ENCODE assay signal across 8 mouse cellular contexts in genomic region chr2:75669491-75670445, GRCm38 (mm10). TPM values are rescaled to one million over a fixed set of nuclear protein-coding genes. Genes with fewer than 3 reads are reported as not detected.
DNase-seq lines count a peak whose midpoint lies in the region; ATAC-seq and TF ChIP-seq lines count a peak whose summit lies in the region.
"Had no signal": no experiment of that assay in that cellular context is flagged by ENCODE, and none has a peak within 500 bp of the region (broad histone marks: within the 10 kb centered on the region; RNA-seq: fewer than 3 reads in every experiment).

No protein-coding gene starts in this region.

- H3K4me1 ChIP-seq in midbrain, embryonic 12.5 days, result no peaks in the 10 kb centered on the region
- H3K4me1 ChIP-seq in midbrain, embryonic 15.5 days, result no peaks in the 10 kb centered on the region
- H3K4me1 ChIP-seq in forebrain, postnatal 0 days (ENCODE audit: insufficient read depth), result no peaks in the 10 kb centered on the region

- H3K4me2 ChIP-seq in midbrain, embryonic 12.5 days (replicated peaks), result no peak overlapping the region
- H3K4me2 ChIP-seq in midbrain, embryonic 15.5 days, result no peak overlapping the region
- no peak overlapping the region for H3K4me2 ChIP-seq in forebrain, postnatal 0 days (ENCODE audit: low read depth)
- no peak overlapping the region for H3K4me2 ChIP-seq in myocyte (ENCODE audit: low read depth)

- H3K27me3 ChIP-seq in midbrain, embryonic 12.5 days, result no peaks in the 10 kb centered on the region
- H3K27me3 ChIP-seq in midbrain, embryonic 15.5 days (replicated peaks), result no peaks in the 10 kb centered on the region
- H3K27me3 ChIP-seq in forebrain, postnatal 0 days (ENCODE audit: insufficient read depth, low read length), result no peaks in the 10 kb centered on the region
- H3K27me3 ChIP-seq in myocyte (ENCODE audit: control insufficient read depth, insufficient read depth, insufficient read length), result no peaks in the 10 kb centered on the region

- WGBS in midbrain, embryonic 12.5 days, result 40% methylated on average over 14 of the region's 14 CpGs
- WGBS in midbrain, embryonic 15.5 days, result 44% methylated on average over 14 of the region's 14 CpGs
- 39% methylated on average over 14 of the region's 14 CpGs for WGBS in forebrain, postnatal 0 days

- peak; percentile 80 for DNase-seq in ZHBTc4 (ENCODE audit: low read depth, low spot score)
- DNase-seq in forebrain, postnatal 0 days, result peak; percentile 7
- no peak for DNase-seq in cerebellum, adult 9-10 months

- H3K4me3 ChIP-seq in midbrain, embryonic 12.5 days, result no peak overlapping the region
- no peak overlapping the region for H3K4me3 ChIP-seq in midbrain, embryonic 15.5 days
- no peak overlapping the region for H3K4me3 ChIP-seq in forebrain, postnatal 0 days (ENCODE audit: low read depth, low read length)
- H3K4me3 ChIP-seq in myocyte, result no peak overlapping the region
- H3K4me3 ChIP-seq: left cerebral cortex, adult 2 months had no signal

- no peaks in the 10 kb centered on the region for H3K9me3 ChIP-seq in midbrain, embryonic 12.5 days
- no peaks in the 10 kb centered on the region for H3K9me3 ChIP-seq in midbrain, embryonic 15.5 days
- no peaks in the 10 kb centered on the region for H3K9me3 ChIP-seq in forebrain, postnatal 0 days (ENCODE audit: low read length)

- no peak overlapping the region for H3K27ac ChIP-seq in midbrain, embryonic 12.5 days (replicated peaks)
- no peak overlapping the region for H3K27ac ChIP-seq in midbrain, embryonic 15.5 days
- no peak overlapping the region for H3K27ac ChIP-seq in forebrain, postnatal 0 days (ENCODE audit: low read depth, low read length)
- H3K27ac ChIP-seq: left cerebral cortex, adult 2 months had no signal

- peaks cover 3% of the 10 kb centered on the region for H3K79me2 ChIP-seq in myocyte (ENCODE audit: control insufficient read depth, insufficient read depth)

- no peak overlapping the region for H3ac ChIP-seq in myocyte (ENCODE audit: control insufficient read depth, insufficient read length)

- no peak for TF ChIP-seq POLR2A in myocyte (IDR thresholded peaks at IDR 0.05; ENCODE audit: insufficient read length, low read depth)

- no peak for TF ChIP-seq CTCF in forebrain, postnatal 0 days (IDR thresholded peaks at IDR 0.05; ENCODE audit: low read depth)

- no peak overlapping the region for H3K9ac ChIP-seq in midbrain, embryonic 12.5 days (replicated peaks)
- no peak overlapping the region for H3K9ac ChIP-seq in midbrain, embryonic 15.5 days
- no peak overlapping the region for H3K9ac ChIP-seq in forebrain, postnatal 0 days

- ATAC-seq in midbrain, embryonic 12.5 days (ENCODE audit: low FRiP score, low read depth), result peak; percentile 10; the same call in 1 of the 2 replicates
- ATAC-seq in midbrain, embryonic 15.5 days (replicated peaks), result no peak
- ATAC-seq in forebrain, postnatal 0 days, result peak; percentile 29
- ATAC-seq in megakaryocyte-erythroid progenitor cell, adult 5-6 weeks (replicated peaks; ENCODE audit: low FRiP score, low TSS enrichment, poor library complexity, severe bottlenecking), result no peak

- peaks cover 5% of the 10 kb centered on the region for H3K36me3 ChIP-seq in midbrain, embryonic 12.5 days
- H3K36me3 ChIP-seq in midbrain, embryonic 15.5 days (replicated peaks), result peaks cover 6% of the 10 kb centered on the region
- no peaks in the 10 kb centered on the region; the same call in 1 of the 2 replicates for H3K36me3 ChIP-seq in forebrain, postnatal 0 days (ENCODE audit: insufficient read depth)
- H3K36me3 ChIP-seq in myocyte (ENCODE audit: control insufficient read depth, insufficient read depth), result peaks cover 16% of the 10 kb centered on the region

TF ChIP-seq in myocyte, 11 proteins besides CTCF, POLR2A, EP300 and RAD21:
- TF ChIP-seq E2F4 (IDR thresholded peaks at IDR 0.05; ENCODE audit: insufficient read depth), result no peak
- no peak for TF ChIP-seq TCF3 (IDR thresholded peaks at IDR 0.05; ENCODE audit: insufficient read length, low read depth)
- TF ChIP-seq REST (IDR thresholded peaks at IDR 0.05; ENCODE audit: insufficient read depth, insufficient read length), result no peak
- no peak for TF ChIP-seq MAX (IDR thresholded peaks at IDR 0.05; ENCODE audit: low read depth)
- TF ChIP-seq TCF12 (IDR thresholded peaks at IDR 0.05; ENCODE audit: insufficient read depth, poor library complexity, severe bottlenecking), result no peak
- peak; percentile 94 for TF ChIP-seq POLR2AphosphoS2 (IDR thresholded peaks at IDR 0.05; ENCODE audit: insufficient read length, low read depth)
- TF ChIP-seq USF1 (IDR thresholded peaks at IDR 0.05; ENCODE audit: low read depth), result no peak

RNA-seq across cellular contexts. Expression of gene Hnrnpa3, which starts 10.7 kb away (rescaled TPM):
- 345 and 374 TPM in 2 replicates for polyA plus RNA-seq in midbrain, embryonic 12.5 days (2016; fragmentation: Nextera tagmentation; extraction: Ambion mirVana)
- 179 and 194 TPM in 2 replicates for polyA plus RNA-seq in midbrain, embryonic 15.5 days (2015; fragmentation: Nextera tagmentation; extraction: Ambion mirVana)
- 85.7 and 107 TPM in 2 replicates for total RNA-seq in forebrain, postnatal 0 days (2014; rRNA removed)
- 101 and 132 TPM in 2 replicates for polyA plus RNA-seq in forebrain, postnatal 0 days (2015; fragmentation: Nextera tagmentation; extraction: Ambion mirVana)
- polyA plus RNA-seq in myocyte (2012; fragmentation: generic; extraction: Trizol), result 193 TPM
- total RNA-seq in megakaryocyte-erythroid progenitor cell, adult 5-6 weeks (2014; fragmentation: Nextera tagmentation), result 791 and 833 TPM in 2 replicates
- total RNA-seq in megakaryocyte-erythroid progenitor cell, adult 5-6 weeks (2017), result 389 and 460 TPM in 2 replicates

RNA-seq across cellular contexts. Expression of gene Nfe2l2, which starts 34.7 kb away (rescaled TPM):
- 17.6 and 20.3 TPM in 2 replicates for polyA plus RNA-seq in midbrain, embryonic 12.5 days (2016; fragmentation: Nextera tagmentation; extraction: Ambion mirVana)
- 11.5 and 12.3 TPM in 2 replicates for polyA plus RNA-seq in midbrain, embryonic 15.5 days (2015; fragmentation: Nextera tagmentation; extraction: Ambion mirVana)
- 7.6 and 7.7 TPM in 2 replicates for total RNA-seq in forebrain, postnatal 0 days (2014; rRNA removed)
- 12.6 and 14.1 TPM in 2 replicates for polyA plus RNA-seq in forebrain, postnatal 0 days (2015; fragmentation: Nextera tagmentation; extraction: Ambion mirVana)
- polyA plus RNA-seq in myocyte (2012; fragmentation: generic; extraction: Trizol), result 74.1 TPM
- total RNA-seq in megakaryocyte-erythroid progenitor cell, adult 5-6 weeks (2014; fragmentation: Nextera tagmentation), result 127 and 136 TPM in 2 replicates
- total RNA-seq in megakaryocyte-erythroid progenitor cell, adult 5-6 weeks (2017), result 123 and 130 TPM in 2 replicates

Comparison
In these comparisons a context has a peak if more than half of its experiments do, and no peak if none do; other contexts are left out.
1. ATAC-seq: peak in midbrain, embryonic 12.5 days (single experiment) and forebrain, postnatal 0 days (single experiment); none in midbrain, embryonic 15.5 days (single experiment) and megakaryocyte-erythroid progenitor cell, adult 5-6 weeks (single experiment).